Mouse (Mus musculus): ENCODE measurements around the gene Zfp296.

DNA sequence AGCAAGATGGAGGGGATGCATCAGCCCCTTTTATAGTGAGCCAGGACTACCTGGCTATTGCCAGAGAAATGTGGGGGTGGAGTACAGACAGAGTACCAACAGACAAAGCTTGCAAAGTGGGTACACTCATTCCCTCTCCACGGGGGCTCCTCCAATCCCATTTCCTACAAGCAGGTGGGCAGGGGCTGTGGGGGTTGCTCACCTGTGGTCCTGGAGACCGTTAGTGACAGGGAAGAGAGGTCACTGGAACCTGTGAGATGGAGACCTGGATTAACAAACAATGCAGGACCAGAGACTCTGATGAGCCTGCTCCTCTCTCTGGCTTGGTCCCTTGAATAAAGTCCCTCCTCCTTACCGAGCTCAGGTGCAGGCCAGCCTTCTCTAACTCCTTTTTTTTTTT lies 50.6 kb downstream of the Zfp296 start:
- no peak for TF ChIP-seq MAFK (IDR thresholded peaks at IDR 0.05; ENCODE audit: insufficient read depth, low read depth, low read length)
- no peak for TF ChIP-seq HCFC1 (IDR thresholded peaks at IDR 0.05; ENCODE audit: borderline replicate concordance, insufficient read depth, low read length)
- no peak for TF ChIP-seq ZC3H11A (IDR thresholded peaks at IDR 0.05; ENCODE audit: borderline replicate concordance, low read depth, low read length)
